Mouse (Mus musculus) thymus, adult 2 months (tissue): ENCODE results near the gene Syne1. TPM values are rescaled to one million over a fixed set of nuclear protein-coding genes. Genes with fewer than 3 reads are reported as not detected.
A peak's percentile ranks its signal among the peaks of the same experiment; 100 is the strongest.

Experiments
- DNase-seq: peaks from one replicate; pipeline ENCODE4 v3.0.0; 2021
- H3K27ac ChIP-seq: fragments of 200-500 bp; 2 replicates; pipeline ENCODE4 v1.5.1; 2012; ENCODE audit warnings: low read length, control low read depth; ENCODE audit not compliant: control insufficient read depth, insufficient read depth
- H3K27me3 ChIP-seq: fragments of 200-500 bp; 2 replicates; pipeline ENCODE4 v1.6.1; 2012; ENCODE audit warnings: mild to moderate bottlenecking, low read length, moderate library complexity, mixed read lengths; ENCODE audit not compliant: control insufficient read depth, insufficient read depth
- H3K36me3 ChIP-seq: fragments of 200-500 bp; 2 replicates; pipeline ENCODE4 v1.6.1; 2012; ENCODE audit warnings: mild to moderate bottlenecking, low read length, moderate library complexity; ENCODE audit not compliant: control insufficient read depth, insufficient read depth
- H3K4me1 ChIP-seq: fragments of 200-500 bp; replicated peaks from 2 replicates; pipeline ENCODE4 v1.6.1; 2012; ENCODE audit warnings: low read length; ENCODE audit not compliant: control insufficient read depth, insufficient read depth
- H3K4me3 ChIP-seq: fragments of 200-500 bp; 2 replicates; pipeline ENCODE4 v1.5.1; 2012; ENCODE audit warnings: mild to moderate bottlenecking, low read length, control low read depth, moderate library complexity; ENCODE audit not compliant: control insufficient read depth, insufficient read depth
- CTCF ChIP-seq: fragments of 200-500 bp; IDR thresholded peaks from 2 replicates; pipeline ENCODE4 v1.5.1; 2012; ENCODE audit warnings: mild to moderate bottlenecking, control low read depth, low read length, moderate library complexity, borderline replicate concordance; ENCODE audit not compliant: control insufficient read depth, poor library complexity, insufficient read depth; ENCODE audit errors: extremely low read depth
- POLR2A ChIP-seq: fragments of 200-500 bp; IDR thresholded peaks from 2 replicates; pipeline ENCODE4 v1.6.1; 2012; ENCODE audit warnings: mild to moderate bottlenecking, low read length, control low read depth, moderate library complexity; ENCODE audit not compliant: control insufficient read depth, poor library complexity, insufficient read depth; ENCODE audit errors: extremely low read depth
- WGBS: fragments of 180-500 bp; shearing (Covaris S2); methylation state at CpG from one replicate; pipeline ENCODE4 v1.1.7; 2018; 5-methylcytosine and 5-hydroxymethylcytosine counted together
- polyA plus RNA-seq: library from polyadenylated mRNA; depleted of rRNA; stranded (reverse); fragments of >200 nt; gene quantifications from 2 replicates; pipeline ENCODE4 v1.2.3, GENCODE M21; 2012

The Syne1 gene
- polyA plus RNA-seq, 1 experiment, result 33.5 TPM

DNA sequence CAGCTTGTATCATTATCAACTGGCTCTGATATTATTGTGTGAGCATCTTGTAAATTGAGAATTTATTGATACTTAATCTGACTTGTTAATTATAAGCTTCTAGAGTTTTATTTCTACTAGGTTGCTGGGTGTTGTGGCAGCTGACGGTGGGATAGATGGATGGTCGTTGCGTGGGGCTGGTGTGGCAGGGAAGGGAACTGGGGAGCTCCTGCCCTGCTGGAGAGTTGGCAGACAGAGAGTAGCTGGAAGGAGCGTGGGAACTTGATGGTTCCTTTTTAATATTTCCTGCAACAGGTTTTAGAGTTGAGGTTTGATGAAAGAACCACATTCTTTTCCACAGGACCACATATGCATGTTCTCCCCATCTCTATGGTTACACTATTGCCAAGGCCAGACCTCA, 311.6 kb downstream of the Syne1 start:
- no peaks in the 10 kb centered on the region for H3K36me3 ChIP-seq
- no peaks in the 10 kb centered on the region for H3K27me3 ChIP-seq
- H3K27ac ChIP-seq, result no peak overlapping the region
- no peaks in the 10 kb centered on the region for H3K4me1 ChIP-seq
- H3K4me3 ChIP-seq, result no peak overlapping the region
- DNase-seq, result no peak
- 45% methylated on average over 4 of the region's 4 CpGs for WGBS
- TF ChIP-seq CTCF (no peak), POLR2A (no peak)

DNA sequence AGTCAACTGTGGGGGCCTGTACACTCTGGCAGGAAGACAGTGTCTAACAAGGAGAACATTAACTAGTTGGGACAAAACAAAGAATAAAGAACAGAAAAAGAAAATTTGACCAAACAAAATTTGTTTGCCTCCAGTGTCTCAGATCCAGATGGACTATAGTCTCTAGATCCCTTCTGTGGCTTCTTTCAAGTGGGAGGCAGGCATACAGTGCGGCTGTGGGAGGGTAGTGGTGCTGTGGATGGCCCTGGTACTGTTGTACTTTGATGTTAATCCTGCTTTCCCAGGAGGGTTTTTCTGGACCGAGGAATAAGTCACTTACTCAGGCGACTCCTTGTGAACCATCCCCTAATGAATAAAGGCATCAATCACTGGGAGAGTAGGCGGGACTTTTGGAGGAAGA, 314.4 kb downstream of the Syne1 start:
- no peak for TF ChIP-seq POLR2A
- TF ChIP-seq CTCF, result no peak
- H3K27me3 ChIP-seq, result no peaks in the 10 kb centered on the region
- no peaks in the 10 kb centered on the region for H3K36me3 ChIP-seq
- no peaks in the 10 kb centered on the region for H3K4me1 ChIP-seq
- no peak overlapping the region for H3K27ac ChIP-seq
- no peak for DNase-seq
- WGBS, result 84% methylated on average over 4 of the region's 4 CpGs
- H3K4me3 ChIP-seq, result no peak overlapping the region

DNA sequence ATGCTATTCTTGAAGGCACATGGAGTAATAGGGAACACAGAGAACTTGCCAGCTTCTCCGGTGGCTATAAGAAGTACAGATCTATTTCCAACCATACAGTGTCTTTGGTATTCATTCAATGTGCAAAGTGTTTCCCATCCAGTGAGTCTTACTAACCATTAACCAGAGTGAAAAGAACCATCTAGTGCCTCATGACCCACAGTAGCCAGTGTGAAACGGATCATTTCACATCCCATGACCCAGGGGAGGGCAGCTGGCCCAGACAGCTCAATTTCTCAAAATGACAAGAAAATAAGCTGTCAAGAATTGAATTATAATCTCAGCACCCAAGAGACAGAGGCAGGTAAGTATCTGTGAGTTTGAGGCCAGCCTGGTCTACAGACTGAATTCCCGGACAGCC, 315.1 kb downstream of the Syne1 start:
- no peaks in the 10 kb centered on the region for H3K27me3 ChIP-seq
- H3K4me3 ChIP-seq, result no peak overlapping the region
- 96% methylated on average over 3 of the region's 3 CpGs for WGBS
- DNase-seq, result no peak
- H3K4me1 ChIP-seq, result no peaks in the 10 kb centered on the region
- no peaks in the 10 kb centered on the region for H3K36me3 ChIP-seq
- TF ChIP-seq CTCF (no peak), POLR2A (no peak)
- no peak overlapping the region for H3K27ac ChIP-seq

DNA sequence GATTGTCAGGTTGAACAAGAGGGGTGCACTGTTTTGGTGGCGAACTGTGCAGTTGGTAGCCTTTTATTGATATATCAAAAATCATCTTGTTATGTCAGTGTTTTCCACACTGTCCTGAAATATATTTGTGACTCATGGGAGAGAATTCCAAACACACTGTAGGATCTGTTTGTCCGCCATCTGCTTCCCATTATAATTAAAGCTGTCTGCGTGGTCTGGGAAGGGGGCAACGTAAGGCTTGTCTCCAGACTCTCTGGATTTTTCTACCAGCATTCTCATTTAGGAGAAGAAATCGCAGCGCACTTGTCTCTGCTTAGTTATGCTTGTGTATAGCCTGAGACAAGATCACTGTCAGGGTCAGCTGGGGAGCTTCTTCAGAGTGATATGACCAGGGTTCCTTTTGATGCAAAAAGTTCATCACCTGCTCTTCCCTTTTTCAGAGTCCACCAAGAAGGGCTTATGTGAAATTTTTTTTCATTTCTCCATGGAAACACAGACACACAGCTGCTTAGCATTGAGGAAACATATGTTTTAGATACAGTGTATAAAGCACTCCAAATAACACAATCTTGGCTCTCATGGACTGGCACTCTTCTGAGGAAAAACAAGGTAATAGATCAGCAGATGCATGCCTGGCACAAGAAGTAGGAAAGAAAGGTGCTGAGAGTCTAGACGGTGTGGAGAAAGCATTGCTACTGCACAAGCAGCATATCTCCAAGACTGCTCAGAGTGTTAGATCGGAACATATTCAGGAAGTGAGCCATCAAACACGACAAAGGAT, 316.4 kb downstream of the Syne1 start:
- Histone ChIP-seq H3K27me3 (no peaks in the 10 kb centered on the region), H3K4me1 (no peaks in the 10 kb centered on the region), H3K36me3 (no peaks in the 10 kb centered on the region), H3K27ac (no peak overlapping the region), H3K4me3 (no peak overlapping the region)
- DNase-seq, result no peak
- no peak for TF ChIP-seq CTCF
- WGBS, result 91% methylated on average over 9 of the region's 9 CpGs

DNA sequence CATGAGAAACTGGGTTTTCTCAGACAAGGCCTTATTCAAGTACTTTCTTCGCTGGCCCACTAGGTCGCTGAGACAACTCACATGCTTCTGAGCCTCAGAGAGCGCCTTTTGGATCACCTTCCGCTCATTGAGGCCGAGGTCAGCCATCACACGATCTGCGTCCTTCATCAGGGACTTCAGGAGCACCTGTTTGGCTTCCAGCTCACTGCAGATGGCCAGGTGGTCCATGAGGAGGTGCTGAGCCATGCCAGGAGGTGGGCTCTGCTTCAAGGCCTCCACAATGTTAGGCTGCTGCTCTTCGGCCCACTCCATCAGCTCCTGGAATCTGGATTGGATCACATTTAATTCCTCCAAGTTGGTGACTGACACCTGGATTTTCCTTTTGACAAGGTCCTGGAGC, 322.2 kb downstream of the Syne1 start:
- no peak for DNase-seq
- Histone ChIP-seq H3K4me1 (0 out of 2 replicates have a peak, but pooled peaks cover 2% of the 10 kb centered on the region), H3K27me3 (no peaks in the 10 kb centered on the region), H3K27ac (no peak overlapping the region), H3K36me3 (no peaks in the 10 kb centered on the region), H3K4me3 (no peak overlapping the region)
- WGBS, result 95% methylated on average over 8 of the region's 8 CpGs
- TF ChIP-seq CTCF (no peak), POLR2A (no peak)

DNA sequence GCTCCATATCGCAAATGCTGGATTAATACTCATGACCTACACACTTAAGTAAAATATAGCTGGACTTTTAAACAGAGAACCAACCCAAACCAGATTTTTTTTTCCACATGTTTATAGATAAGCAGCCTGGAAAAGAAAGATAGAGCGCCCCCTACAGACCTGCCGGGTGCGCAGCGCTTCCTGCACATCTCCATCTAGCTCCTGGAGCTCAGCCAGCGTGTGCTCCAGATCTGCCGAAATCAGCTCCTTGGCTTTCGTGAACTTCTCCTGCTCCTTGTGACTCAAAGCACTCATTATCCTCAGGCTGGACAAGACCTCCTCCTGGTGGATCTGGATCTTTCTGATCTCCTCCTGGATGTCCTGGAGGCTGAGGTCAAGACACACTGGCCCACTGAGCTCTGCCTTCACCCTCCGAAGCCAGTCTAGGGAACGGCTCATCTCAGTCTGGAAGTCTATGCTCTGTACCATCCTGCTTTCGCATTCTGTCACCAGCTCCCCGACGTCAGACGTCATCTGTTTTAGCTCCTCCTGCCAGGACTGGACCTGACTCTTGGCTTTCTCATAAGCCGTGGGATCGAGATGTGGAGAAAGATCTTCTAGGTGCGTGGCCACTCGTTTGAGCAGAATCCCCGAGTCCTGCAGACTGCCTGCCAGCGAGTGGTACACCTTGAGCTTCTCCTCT, 323.7 kb downstream of the Syne1 start:
- DNase-seq, result peak; percentile 52
- Histone ChIP-seq H3K27ac (no peak overlapping the region), H3K4me3 (no peak overlapping the region), H3K36me3 (no peaks in the 10 kb centered on the region), H3K27me3 (no peaks in the 10 kb centered on the region), H3K4me1 (0 out of 2 replicates have a peak, but pooled peaks cover 2% of the 10 kb centered on the region)
- 94% methylated on average over 20 of the region's 20 CpGs for WGBS
- TF ChIP-seq CTCF (peak; percentile 69; the same call in 1 of the 2 replicates), POLR2A (no peak)
